Mouse (Mus musculus): ENCODE data around the gene Fkbp9. TPM values are rescaled to one million over a fixed set of nuclear protein-coding genes. Genes with fewer than 3 reads are reported as not detected.
"Not testable (repeated sequence)": the region's sequence is repeated elsewhere in the genome, so short reads cannot be mapped to it uniquely, and the experiment has no call there.

The Fkbp9 gene
- polyA plus RNA-seq, 1 experiment from 2014 or later, result 52.8 TPM

- ATAC-seq (ENCODE audit: low FRiP score, low read depth), result no peak
- no peak overlapping the region for H3K4me3 ChIP-seq
- H3K36me3 ChIP-seq, result no peaks in the 10 kb centered on the region
- no peaks in the 10 kb centered on the region for H3K9me3 ChIP-seq
- no peak overlapping the region for H3K27ac ChIP-seq
- H3K9ac ChIP-seq, result no peak overlapping the region
- 86% methylated on average over 3 of the region's 3 CpGs for WGBS
- no peak overlapping the region for H3K4me2 ChIP-seq (replicated peaks)
- H3K27me3 ChIP-seq (replicated peaks), result no peaks in the 10 kb centered on the region
- H3K4me1 ChIP-seq, result no peaks in the 10 kb centered on the region
Measured at GRCm38 (mm10) chr6:56848974-56849373, 17.1 kb downstream of the Fkbp9 start.

DNA sequence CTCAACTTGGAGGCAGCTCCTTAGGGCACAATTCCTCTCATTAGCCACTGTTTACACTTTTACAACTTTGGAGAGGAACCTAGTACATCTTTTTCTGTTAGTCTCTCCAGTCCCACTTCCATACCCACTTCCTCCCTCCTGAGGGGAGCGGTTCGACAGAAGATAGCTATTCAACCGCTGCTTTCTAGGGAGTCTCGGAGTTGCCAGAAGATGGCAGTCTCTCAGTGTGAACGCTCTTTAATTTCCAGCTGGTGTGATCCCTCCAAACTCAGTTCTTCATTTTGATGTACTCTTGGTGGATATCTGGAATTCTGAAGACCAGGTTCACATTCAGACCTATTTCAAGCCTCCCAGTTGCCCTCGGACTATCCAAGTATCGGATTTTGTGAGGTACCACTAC lies 18.5 kb downstream of the Fkbp9 start:
- Histone ChIP-seq H3K9me3 (no peaks in the 10 kb centered on the region), H3K27ac (no peak overlapping the region), H3K4me2 (replicated peaks) (no peak overlapping the region), H3K36me3 (no peaks in the 10 kb centered on the region), H3K4me1 (no peaks in the 10 kb centered on the region), H3K27me3 (replicated peaks) (no peaks in the 10 kb centered on the region), H3K4me3 (no peak overlapping the region), H3K9ac (no peak overlapping the region)
- 80% methylated on average over 7 of the region's 7 CpGs for WGBS
- no peak for ATAC-seq (ENCODE audit: low FRiP score, low read depth)

- Histone ChIP-seq H3K27ac (no peak overlapping the region), H3K9ac (no peak overlapping the region)
- 89% methylated on average over 8 of the region's 8 CpGs for WGBS
Measured at GRCm38 (mm10) chr6:56854803-56855202, 22.9 kb downstream of the Fkbp9 start.

GRCm38 (mm10) chr6:56856748-56857147 lies 24.9 kb downstream of the Fkbp9 start:
- ATAC-seq (ENCODE audit: low FRiP score, low read depth), result no peak
- no peak overlapping the region for H3K4me3 ChIP-seq
- no peak overlapping the region for H3K4me2 ChIP-seq (replicated peaks)
- H3K4me1 ChIP-seq, result no peaks in the 10 kb centered on the region
- H3K36me3 ChIP-seq, result no peaks in the 10 kb centered on the region
- no peak overlapping the region for H3K27ac ChIP-seq
- no peak overlapping the region for H3K9ac ChIP-seq
- WGBS, result 64% methylated on average over 5 of the region's 5 CpGs
- no peaks in the 10 kb centered on the region for H3K9me3 ChIP-seq
- no peaks in the 10 kb centered on the region for H3K27me3 ChIP-seq (replicated peaks)

More at GRCm38 (mm10) chr6:56854803-56855202, 22.9 kb downstream of the Fkbp9 start:
- Histone ChIP-seq H3K27me3 (replicated peaks) (no peaks in the 10 kb centered on the region), H3K9me3 (no peaks in the 10 kb centered on the region), H3K4me2 (replicated peaks) (no peak overlapping the region), H3K4me3 (no peak overlapping the region), H3K4me1 (no peaks in the 10 kb centered on the region), H3K36me3 (no peaks in the 10 kb centered on the region)
- no peak for ATAC-seq (ENCODE audit: low FRiP score, low read depth)

- Histone ChIP-seq H3K4me1 (no peaks in the 10 kb centered on the region), H3K9me3 (no peaks in the 10 kb centered on the region), H3K4me3 (no peak overlapping the region), H3K9ac (no peak overlapping the region), H3K27me3 (replicated peaks) (no peaks in the 10 kb centered on the region), H3K4me2 (replicated peaks) (no peak overlapping the region), H3K36me3 (no peaks in the 10 kb centered on the region; the same call in 1 of the 2 replicates), H3K27ac (no peak overlapping the region)
- WGBS, result 91% methylated on average over 8 of the region's 8 CpGs
- ATAC-seq (ENCODE audit: low FRiP score, low read depth), result no peak
Measured at GRCm38 (mm10) chr6:56860205-56860848, 28.5 kb downstream of the Fkbp9 start.

DNA sequence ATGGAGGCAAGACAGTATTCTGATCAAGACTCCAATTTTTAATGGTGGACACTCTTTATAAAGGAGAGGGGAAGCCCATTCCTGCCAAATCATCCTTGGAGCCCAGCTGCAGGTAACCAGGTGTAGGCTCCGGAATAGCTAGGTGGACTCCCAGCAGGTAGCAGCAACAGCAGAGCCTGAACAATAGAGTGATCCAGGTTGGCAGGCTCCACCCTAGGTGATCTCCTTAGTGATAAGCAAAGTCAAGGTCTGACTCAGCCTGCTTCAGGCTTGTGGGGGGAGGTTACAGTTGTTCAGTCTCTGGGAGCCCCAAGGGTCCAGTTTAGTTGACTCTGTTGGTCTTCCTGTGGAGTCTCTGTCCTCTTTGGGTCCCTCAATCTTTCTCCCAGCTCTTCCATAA lies 35.0 kb downstream of the Fkbp9 start:
- H3K4me2 ChIP-seq (replicated peaks); H3K27ac ChIP-seq; H3K27me3 ChIP-seq (replicated peaks); ATAC-seq (ENCODE audit: low FRiP score, low read depth); H3K9ac ChIP-seq; H3K36me3 ChIP-seq; H3K4me1 ChIP-seq; H3K4me3 ChIP-seq; H3K9me3 ChIP-seq: not testable (repeated sequence)
- WGBS, result 88% methylated on average over 1 of the region's 1 CpGs

GRCm38 (mm10) chr6:56868565-56868964 lies 36.7 kb downstream of the Fkbp9 start:
- no peak overlapping the region for H3K9ac ChIP-seq
- no peak overlapping the region for H3K4me2 ChIP-seq (replicated peaks)
- 77% methylated on average over 8 of the region's 8 CpGs for WGBS

GRCm38 (mm10) chr6:56870027-56870426 lies 38.2 kb downstream of the Fkbp9 start:
- Histone ChIP-seq H3K27me3 (replicated peaks) (no peaks in the 10 kb centered on the region), H3K9me3 (no peaks in the 10 kb centered on the region), H3K4me3 (no peak overlapping the region), H3K36me3 (no peaks in the 10 kb centered on the region; the same call in 1 of the 2 replicates), H3K9ac (no peak overlapping the region), H3K4me2 (replicated peaks) (no peak overlapping the region), H3K4me1 (no peaks in the 10 kb centered on the region), H3K27ac (no peak overlapping the region)
- no peak for ATAC-seq (ENCODE audit: low FRiP score, low read depth)
- WGBS, result 91% methylated on average over 2 of the region's 2 CpGs

More at GRCm38 (mm10) chr6:56868565-56868964, 36.7 kb downstream of the Fkbp9 start:
- Histone ChIP-seq H3K36me3 (no peaks in the 10 kb centered on the region; the same call in 1 of the 2 replicates), H3K27ac (no peak overlapping the region), H3K27me3 (replicated peaks) (no peaks in the 10 kb centered on the region), H3K4me3 (no peak overlapping the region), H3K4me1 (no peaks in the 10 kb centered on the region), H3K9me3 (no peaks in the 10 kb centered on the region)
- no peak for ATAC-seq (ENCODE audit: low FRiP score, low read depth)

- no peak for ATAC-seq (ENCODE audit: low FRiP score, low read depth)
- WGBS, result 88% methylated on average over 4 of the region's 4 CpGs
- Histone ChIP-seq H3K9me3 (no peaks in the 10 kb centered on the region), H3K27me3 (replicated peaks) (no peaks in the 10 kb centered on the region), H3K27ac (no peak overlapping the region), H3K9ac (no peak overlapping the region), H3K4me2 (replicated peaks) (no peak overlapping the region), H3K36me3 (peaks cover 12% of the 10 kb centered on the region), H3K4me3 (no peak overlapping the region), H3K4me1 (no peaks in the 10 kb centered on the region)
Measured at GRCm38 (mm10) chr6:56876870-56877269, 45.0 kb downstream of the Fkbp9 start.

DNA sequence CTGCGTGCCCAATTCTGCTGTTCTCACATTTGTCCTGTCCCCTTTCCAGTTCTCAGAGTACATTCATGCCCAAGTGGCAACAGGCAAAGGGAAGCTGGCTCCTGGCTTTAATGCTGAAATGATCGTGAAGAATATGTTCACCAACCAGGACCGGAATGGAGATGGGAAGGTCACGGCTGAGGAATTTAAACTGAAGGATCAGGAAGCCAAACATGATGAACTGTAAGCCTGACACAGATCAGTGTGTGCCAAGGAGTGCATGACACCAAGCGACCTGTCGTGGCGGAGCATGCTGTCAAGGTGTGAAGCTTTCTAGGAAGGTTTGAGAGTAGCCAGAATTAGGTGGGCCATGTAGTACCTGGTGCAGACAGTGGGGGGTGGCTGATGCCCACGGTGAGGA lies 46.1 kb downstream of the Fkbp9 start:
- ATAC-seq (ENCODE audit: low FRiP score, low read depth), result no peak
- H3K36me3 ChIP-seq, result peaks cover 16% of the 10 kb centered on the region
- 91% methylated on average over 8 of the region's 8 CpGs for WGBS
- H3K27me3 ChIP-seq (replicated peaks), result no peaks in the 10 kb centered on the region
- no peak overlapping the region for H3K4me3 ChIP-seq
- H3K9ac ChIP-seq, result no peak overlapping the region
- H3K4me2 ChIP-seq (replicated peaks), result no peak overlapping the region
- H3K9me3 ChIP-seq, result no peaks in the 10 kb centered on the region
- no peak overlapping the region for H3K27ac ChIP-seq
- H3K4me1 ChIP-seq, result no peaks in the 10 kb centered on the region

GRCm38 (mm10) chr6:56879352-56879955 lies 47.6 kb downstream of the Fkbp9 start:
- Histone ChIP-seq H3K4me1 (no peaks in the 10 kb centered on the region), H3K4me2 (replicated peaks) (no peak overlapping the region), H3K4me3 (no peak overlapping the region), H3K36me3 (peaks cover 24% of the 10 kb centered on the region), H3K27me3 (replicated peaks) (no peaks in the 10 kb centered on the region), H3K9me3 (no peaks in the 10 kb centered on the region), H3K9ac (no peak overlapping the region), H3K27ac (no peak overlapping the region)
- ATAC-seq (ENCODE audit: low FRiP score, low read depth), result no peak
- WGBS, result 84% methylated on average over 1 of the region's 1 CpGs

DNA sequence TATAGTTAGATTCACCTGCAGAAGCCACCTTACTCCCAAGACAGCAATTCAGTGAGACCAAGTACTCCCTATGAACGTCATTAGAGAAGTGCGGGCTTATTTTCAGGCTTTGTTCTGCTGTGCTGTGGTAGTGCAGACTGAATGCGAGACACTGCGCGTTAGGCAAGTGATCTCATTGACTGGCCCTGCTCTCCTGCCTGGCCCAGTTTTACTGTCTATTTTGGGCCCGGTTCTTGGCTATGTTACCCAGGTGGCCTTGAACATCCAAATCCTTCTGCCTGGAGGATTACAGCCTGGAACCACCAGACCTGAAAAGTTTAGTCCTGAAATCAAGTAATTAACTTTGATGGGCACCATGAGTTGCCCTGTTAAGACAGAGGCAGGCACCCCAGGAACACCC lies 56.7 kb downstream of the Fkbp9 start:
- peaks cover 39% of the 10 kb centered on the region for H3K36me3 ChIP-seq
- no peak overlapping the region for H3K4me3 ChIP-seq
- H3K9me3 ChIP-seq, result no peaks in the 10 kb centered on the region
- H3K4me2 ChIP-seq (replicated peaks), result no peak overlapping the region
- no peak overlapping the region for H3K9ac ChIP-seq
- H3K4me1 ChIP-seq, result no peaks in the 10 kb centered on the region
- no peak overlapping the region for H3K27ac ChIP-seq
- ATAC-seq (ENCODE audit: low FRiP score, low read depth), result no peak
- WGBS, result 88% methylated on average over 6 of the region's 6 CpGs
- H3K27me3 ChIP-seq (replicated peaks), result no peaks in the 10 kb centered on the region

- Histone ChIP-seq H3K27me3 (replicated peaks) (no peaks in the 10 kb centered on the region), H3K9me3 (no peaks in the 10 kb centered on the region), H3K4me3 (no peak overlapping the region), H3K9ac (no peak overlapping the region), H3K4me2 (replicated peaks) (no peak overlapping the region), H3K4me1 (no peaks in the 10 kb centered on the region), H3K36me3 (peaks cover 32% of the 10 kb centered on the region), H3K27ac (no peak overlapping the region)
- WGBS, result 86% methylated on average over 2 of the region's 2 CpGs
- no peak for ATAC-seq (ENCODE audit: low FRiP score, low read depth)
Measured at GRCm38 (mm10) chr6:56890762-56891161, 58.9 kb downstream of the Fkbp9 start.
